Mouse (Mus musculus) frontal cortex, postnatal 25 days (tissue): Measurements from ENCODE around the gene Ap1g2.
A peak's percentile ranks its signal among the peaks of the same experiment; 100 is the strongest.

ENCODE experiments used
- DNase-seq, 2 experiments: peaks; one replicate each; pipeline ENCODE4 v3.0.0; 2022; ENCODE audit warnings: low spot score in 2 of 2

Gene Ap1g2

GRCm38 (mm10) chr14:55059931-55060330 lies 46.5 kb downstream of the Ap1g2 start:
- DNase-seq = no peak

GRCm38 (mm10) chr14:55059009-55059408 lies 47.4 kb downstream of the Ap1g2 start:
- DNase-seq = no peak

GRCm38 (mm10) chr14:55055167-55055834 lies 51.1 kb downstream of the Ap1g2 start:
- DNase-seq = peak; percentile 72 to 87

- DNase-seq = no peak
Observed at GRCm38 (mm10) chr14:55054191-55054749, 52.1 kb downstream of the Ap1g2 start.

- peak; percentile 55 to 67 for DNase-seq
Observed at GRCm38 (mm10) chr14:55053708-55054190, 52.6 kb downstream of the Ap1g2 start.

- DNase-seq = no peak
Observed at GRCm38 (mm10) chr14:55053050-55053449, 53.3 kb downstream of the Ap1g2 start.

GRCm38 (mm10) chr14:55052496-55052895 lies 53.9 kb downstream of the Ap1g2 start:
- peak in 1 of 2 experiments; percentile 71 for DNase-seq
